Mouse (Mus musculus) spleen, adult 2 months (tissue): ENCODE measurements around the gene Ggt1.

Source experiments
- CTCF ChIP-seq: fragments of 200-500 bp; IDR thresholded peaks from 2 replicates; pipeline ENCODE4 v1.5.1; 2011; ENCODE audit warnings: mild to moderate bottlenecking, inconsistent platforms; ENCODE audit not compliant: insufficient read depth, insufficient read length, insufficient replicate concordance; ENCODE audit errors: extremely low read depth
- POLR2A ChIP-seq: fragments of 200-500 bp; IDR thresholded peaks from 2 replicates; pipeline ENCODE4 v1.6.1; 2011; ENCODE audit warnings: low read depth, low read length, inconsistent platforms

DNA sequence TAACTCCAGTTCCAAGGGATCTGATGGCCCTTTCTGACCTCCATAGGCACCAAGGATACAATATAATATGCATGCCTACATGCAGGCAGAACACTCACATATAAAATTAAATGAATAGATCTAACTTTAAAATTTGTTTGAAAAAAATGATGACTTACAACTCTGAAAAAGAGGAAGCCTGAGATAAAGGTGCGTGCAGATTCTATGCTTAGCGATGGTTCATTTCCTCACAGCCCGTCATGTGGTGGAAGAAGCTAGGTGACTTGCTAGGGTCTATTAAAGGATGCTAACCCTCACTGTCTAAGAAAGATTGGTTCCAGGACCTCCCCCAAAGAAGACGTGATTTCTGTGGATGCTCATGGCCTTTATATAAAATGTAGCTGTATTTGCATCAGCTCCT, 54.6 kb downstream of the Ggt1 start:
- TF ChIP-seq CTCF (no peak), POLR2A (no peak)
